Mouse (Mus musculus): ENCODE measurements around the gene Naif1.

DNA sequence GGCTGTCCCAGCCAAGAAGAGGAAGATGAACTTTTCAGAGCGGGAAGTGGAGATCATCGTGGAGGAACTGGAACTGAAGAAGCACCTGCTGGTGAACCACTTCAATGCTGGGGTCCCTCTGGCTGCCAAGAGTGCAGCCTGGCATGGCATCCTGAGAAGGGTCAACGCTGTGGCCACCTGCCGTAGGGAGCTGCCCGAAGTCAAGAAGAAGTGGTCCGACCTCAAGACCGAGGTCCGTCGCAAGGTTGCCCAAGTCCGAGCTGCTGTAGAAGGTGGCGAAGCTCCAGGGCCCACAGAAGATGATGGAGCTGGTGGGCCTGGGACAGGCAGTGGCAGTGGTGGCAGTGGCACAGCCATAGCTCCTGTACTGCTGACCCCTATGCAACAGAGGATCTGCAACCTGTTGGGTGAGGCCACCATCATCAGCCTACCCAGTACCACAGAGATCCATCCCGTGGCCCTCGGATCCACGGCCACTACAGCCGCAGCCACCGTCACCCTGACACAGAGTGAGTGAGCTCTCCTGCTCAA lies 2.2 kb downstream of the Naif1 start:
- TF ChIP-seq ZC3H11A (IDR thresholded peaks at IDR 0.05; ENCODE audit: low read depth, low read length) (no peak), CTCF (conservative IDR thresholded peaks at IDR 0.05 in 1 of 2, IDR thresholded peaks at IDR 0.05 in 1 of 2; ENCODE audit: low read depth in 2 of 2, low read length in 2 of 2) (no peak), POLR2AphosphoS2 (IDR thresholded peaks at IDR 0.05; ENCODE audit: low read depth, low read length) (no peak), ZKSCAN1 (IDR thresholded peaks at IDR 0.05; ENCODE audit: borderline replicate concordance, low read depth, low read length) (no peak), TCF12 (IDR thresholded peaks at IDR 0.05; ENCODE audit: low read depth, low read length) (0 out of 2 replicates have a peak, but pooled peaks have one; percentile 10), EP300 (IDR thresholded peaks at IDR 0.05; ENCODE audit: low read length) (no peak), POLR2A (IDR thresholded peaks at IDR 0.05; ENCODE audit: low read depth, low read length) (no peak), USF1 (IDR thresholded peaks at IDR 0.05; ENCODE audit: low read depth, low read length) (no peak), NELFE (IDR thresholded peaks at IDR 0.05; ENCODE audit: low read depth, low read length) (0 out of 2 replicates have a peak, but pooled peaks have one; percentile 33)

All from CH12.LX (cell line).